Mouse (Mus musculus) natural killer cell, adult 2 months (primary cell): Measurements from ENCODE around the gene Gpr171.

Experiments
- DNase-seq, 2 experiments: peaks; one replicate each; pipeline ENCODE4 v3.0.0; 2022; ENCODE audit warnings: low spot score in 2 of 2

Gene Gpr171

GRCm38 (mm10) chr3:59054834-59055535, 46.6 kb downstream of the Gpr171 start:
- peak; percentile 13 to 61 for DNase-seq
